11 mouse cellular contexts compared by ENCODE assay signal in the genomic region with DNA sequence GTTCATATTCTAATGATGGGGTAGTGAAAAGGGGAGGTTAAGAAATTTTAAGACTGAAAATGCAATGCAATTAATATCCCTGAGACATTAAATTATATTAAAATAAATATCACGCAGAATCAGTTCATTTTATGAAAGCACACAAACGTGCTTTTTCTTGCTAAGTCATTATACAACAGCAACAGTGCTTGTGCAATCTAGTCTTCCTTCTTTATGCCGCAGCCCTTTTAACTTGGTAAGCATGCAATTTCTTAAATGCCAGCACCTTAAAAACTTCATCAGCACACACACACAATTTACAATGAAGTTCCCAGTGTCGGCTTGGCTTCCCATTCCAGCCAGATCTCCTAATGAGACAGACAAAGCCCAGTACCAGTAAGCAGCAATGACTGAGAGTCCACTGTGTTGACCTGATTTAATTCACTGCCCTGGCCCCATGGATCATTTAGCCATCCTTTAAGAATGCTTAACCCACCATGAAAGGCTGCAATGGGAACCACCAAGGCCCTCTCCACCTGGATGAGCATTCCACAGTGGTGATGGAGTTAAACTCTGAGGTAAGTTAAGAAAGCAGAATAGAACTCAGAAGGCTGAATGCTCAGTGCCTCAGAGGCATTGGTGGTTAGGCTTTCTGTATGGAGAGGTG. TPM values are rescaled to one million over a fixed set of nuclear protein-coding genes. Genes with fewer than 3 reads are reported as not detected.
DNase-seq lines count a peak whose midpoint lies in the region; ATAC-seq lines count a peak whose summit lies in the region.
"Had no signal": no experiment of that assay in that cellular context is flagged by ENCODE, and none has a peak within 500 bp of the region (broad histone marks: within the 10 kb centered on the region; RNA-seq: fewer than 3 reads in every experiment).

No protein-coding gene starts in this region.

- no peaks in the 10 kb centered on the region for H3K27me3 ChIP-seq in limb, embryonic 12.5 days
- no peaks in the 10 kb centered on the region for H3K27me3 ChIP-seq in limb, embryonic 10.5 days (ENCODE audit: low read depth, poor library complexity, severe bottlenecking)
- H3K27me3 ChIP-seq in forebrain, embryonic 16.5 days (replicated peaks; ENCODE audit: control insufficient read depth, insufficient read depth, low read length) = 0 out of 2 replicates have a peak, but pooled peaks cover 2% of the 10 kb centered on the region
- H3K27me3 ChIP-seq: CH12.LX had no signal

- no peak overlapping the region for H3K9ac ChIP-seq in limb, embryonic 12.5 days (replicated peaks)
- H3K9ac ChIP-seq in forebrain, embryonic 16.5 days (replicated peaks; ENCODE audit: low read depth, low read length) = no peak overlapping the region

- WGBS in limb, embryonic 12.5 days = 70% methylated on average over 4 of the region's 4 CpGs
- 74% methylated on average over 4 of the region's 4 CpGs for WGBS in limb, embryonic 10.5 days
- 18% methylated on average over 4 of the region's 4 CpGs for WGBS in forebrain, embryonic 16.5 days

- no peak overlapping the region for H3K4me2 ChIP-seq in limb, embryonic 12.5 days
- no peak overlapping the region for H3K4me2 ChIP-seq in forebrain, embryonic 16.5 days (ENCODE audit: low read length)

- H3K4me3 ChIP-seq in limb, embryonic 12.5 days (replicated peaks) = no peak overlapping the region
- H3K4me3 ChIP-seq in limb, embryonic 10.5 days = no peak overlapping the region
- no peak overlapping the region for H3K4me3 ChIP-seq in forebrain, embryonic 16.5 days (replicated peaks; ENCODE audit: low read length)

- no peaks in the 10 kb centered on the region for H3K9me3 ChIP-seq in limb, embryonic 12.5 days
- no peaks in the 10 kb centered on the region for H3K9me3 ChIP-seq in limb, embryonic 10.5 days (replicated peaks)
- H3K9me3 ChIP-seq in forebrain, embryonic 16.5 days (ENCODE audit: control insufficient read depth, low read length) = no peaks in the 10 kb centered on the region

- H3K27ac ChIP-seq in limb, embryonic 12.5 days = 0 out of 2 replicates have a peak overlapping the region, but pooled peaks have one; percentile 12
- H3K27ac ChIP-seq in limb, embryonic 10.5 days = no peak overlapping the region
- no peak overlapping the region for H3K27ac ChIP-seq in forebrain, embryonic 16.5 days (ENCODE audit: low read length)

- H3K4me1 ChIP-seq in limb, embryonic 12.5 days (replicated peaks) = peaks cover 12% of the 10 kb centered on the region
- H3K4me1 ChIP-seq in limb, embryonic 10.5 days = peaks cover 20% of the 10 kb centered on the region
- peaks cover 9% of the 10 kb centered on the region; the same call in 1 of the 2 replicates for H3K4me1 ChIP-seq in forebrain, embryonic 16.5 days (replicated peaks; ENCODE audit: control insufficient read depth, insufficient read depth, low read length)

- H3K36me3 ChIP-seq in limb, embryonic 12.5 days = peaks cover 6% of the 10 kb centered on the region
- H3K36me3 ChIP-seq in limb, embryonic 10.5 days = peaks cover 5% of the 10 kb centered on the region; the same call in 1 of the 2 replicates
- H3K36me3 ChIP-seq in forebrain, embryonic 16.5 days (ENCODE audit: control insufficient read depth, insufficient read depth) = no peaks in the 10 kb centered on the region

- ATAC-seq in limb, embryonic 12.5 days (ENCODE audit: insufficient number of reproducible peaks, insufficient read depth, low FRiP score, low TSS enrichment, low read depth) = no peak
- ATAC-seq in forebrain, embryonic 16.5 days = peak; percentile 38; the same call in 1 of the 2 replicates
- ATAC-seq in neutrophil, adult 5-6 weeks (ENCODE audit: extremely low read depth, insufficient number of reproducible peaks, low FRiP score, poor library complexity, severe bottlenecking) = peak; percentile 56; the same call in 1 of the 2 replicates

- no peak for DNase-seq in limb, embryonic 10.5 days (ENCODE audit: low spot score)
- peak; percentile 78 for DNase-seq in embryo, embryonic 10 days (ENCODE audit: low spot score)
- no peak for DNase-seq in right cerebral cortex, postnatal 14 days
- DNase-seq in frontal cortex, postnatal 14 days (ENCODE audit: low spot score in 2 of 2) = no peak
- DNase-seq: heart, postnatal 10 days; kidney, adult 18-20 months; lung, postnatal 14 days had no signal

RNA-seq across cellular contexts. Expression of a gene that starts 32.3 kb away (rescaled TPM):
- polyA plus RNA-seq in limb, embryonic 12.5 days (2016; fragmentation: Nextera tagmentation; extraction: Ambion mirVana) = 24.6 and 32.1 TPM in 2 replicates
- 15.5 and 16.7 TPM in 2 replicates for polyA plus RNA-seq in limb, embryonic 10.5 days (2016; fragmentation: Nextera tagmentation; extraction: Ambion mirVana)
- 39.8 and 40.9 TPM in 2 replicates for polyA plus RNA-seq in forebrain, embryonic 16.5 days (2015; fragmentation: Nextera tagmentation; extraction: Ambion mirVana)
- total RNA-seq in neutrophil, adult 5-6 weeks (2017) = 41.7 and 43.0 TPM in 2 replicates
